Mouse (Mus musculus) MEL (cell line): ENCODE data around the gene Rad51. TPM values are rescaled to one million over a fixed set of nuclear protein-coding genes. Genes with fewer than 3 reads are reported as not detected.

ENCODE experiments used
- DNase-seq: peaks from one replicate; pipeline ENCODE4 v3.0.0; 2011; ENCODE audit warnings: low read depth, low spot score
- H3K27ac ChIP-seq: 2 replicates; pipeline ENCODE4 v1.5.1; 2012; ENCODE audit warnings: low read depth, mild to moderate bottlenecking, control low read depth, low read length, moderate library complexity; ENCODE audit not compliant: control insufficient read depth
- H3K27me3 ChIP-seq, 2 experiments: fragments of 150-350 bp in 1 of 2; sonication (generic) in 1 of 2; 2 replicates each; pipeline ENCODE4 v1.6.1; 2012; ENCODE audit warnings: low read length in 2 of 2, mild to moderate bottlenecking in 2 of 2, improper control_type of control experiment in 1 of 2, moderate library complexity in 1 of 2; ENCODE audit not compliant: insufficient read depth in 2 of 2, control insufficient read depth in 1 of 2
- H3K36me3 ChIP-seq, 2 experiments: 2 replicates each; pipeline ENCODE4 v1.6.1; 2012 to 2014; ENCODE audit warnings: low read length in 2 of 2, improper control_type of control experiment in 1 of 2, inconsistent platforms in 1 of 2, mild to moderate bottlenecking in 1 of 2; ENCODE audit not compliant: insufficient read depth in 2 of 2, control insufficient read depth in 1 of 2
- H3K4me1 ChIP-seq, 2 experiments: fragments of 150-350 bp in 1 of 2; sonication (generic) in 1 of 2; 2 replicates each; pipeline ENCODE4 v1.6.1; 2012; ENCODE audit warnings: low read length in 2 of 2, improper control_type of control experiment in 1 of 2, mild to moderate bottlenecking in 1 of 2; ENCODE audit not compliant: insufficient read depth in 2 of 2, control insufficient read depth in 1 of 2
- H3K4me3 ChIP-seq, 2 experiments: fragments of 150-350 bp in 1 of 2; sonication (generic) in 1 of 2; 2 replicates each; pipeline ENCODE4 v1.5.1; 2012; ENCODE audit warnings: low read depth in 2 of 2, low read length in 2 of 2, mild to moderate bottlenecking in 2 of 2, moderate library complexity in 2 of 2, control low read depth in 1 of 2, improper control_type of control experiment in 1 of 2; ENCODE audit not compliant: control insufficient read depth in 1 of 2, insufficient read depth in 1 of 2
- H3K79me2 ChIP-seq: 2 replicates; pipeline ENCODE4 v1.6.1; 2012; ENCODE audit warnings: mild to moderate bottlenecking, low read length, moderate library complexity; ENCODE audit not compliant: control insufficient read depth, poor library complexity, insufficient read depth
- H3K9ac ChIP-seq: 2 replicates; pipeline ENCODE4 v1.6.1; 2012; ENCODE audit warnings: low read depth, mild to moderate bottlenecking, control low read depth, low read length, moderate library complexity; ENCODE audit not compliant: control insufficient read depth, poor library complexity, severe bottlenecking
- H3K9me3 ChIP-seq: fragments of 150-350 bp; sonication (generic); replicated peaks from 2 replicates; pipeline ENCODE4 v1.6.1; 2012; ENCODE audit warnings: mild to moderate bottlenecking, low read length, improper control_type of control experiment, moderate library complexity; ENCODE audit not compliant: insufficient read depth
- BHLHE40 ChIP-seq: IDR thresholded peaks from 2 replicates; pipeline ENCODE4 v1.6.1; 2012; ENCODE audit warnings: low read depth, mild to moderate bottlenecking, inconsistent platforms, low read length, improper control_type of control experiment, borderline replicate concordance
- CHD1 ChIP-seq: IDR thresholded peaks from 2 replicates; pipeline ENCODE4 v1.6.1; 2012; ENCODE audit warnings: low read depth, mild to moderate bottlenecking, inconsistent platforms, low read length, improper control_type of control experiment
- CHD2 ChIP-seq: IDR thresholded peaks from 2 replicates; pipeline ENCODE4 v1.6.1; 2011; ENCODE audit warnings: low read length, improper control_type of control experiment
- CTCF ChIP-seq, 3 experiments: IDR thresholded peaks in 2 of 3; conservative IDR thresholded peaks in 1 of 3; 2 replicates each; pipeline ENCODE4 v1.5.1; 2011 to 2012; ENCODE audit warnings: low read length in 3 of 3, low read depth in 2 of 3, mild to moderate bottlenecking in 2 of 3, improper control_type of control experiment in 1 of 3, inconsistent platforms in 1 of 3, mixed read lengths in 1 of 3, moderate library complexity in 1 of 3; ENCODE audit not compliant: control insufficient read depth in 1 of 3, insufficient read depth in 1 of 3, poor library complexity in 1 of 3, severe bottlenecking in 1 of 3
- E2F4 ChIP-seq: IDR thresholded peaks from 2 replicates; pipeline ENCODE4 v1.6.1; 2011; ENCODE audit warnings: low read depth, low read length, improper control_type of control experiment, borderline replicate concordance
- ETS1 ChIP-seq: IDR thresholded peaks from 2 replicates; pipeline ENCODE4 v1.6.1; 2012; ENCODE audit warnings: low read depth, mild to moderate bottlenecking, inconsistent platforms, low read length, improper control_type of control experiment, moderate library complexity
- HCFC1 ChIP-seq: IDR thresholded peaks from 2 replicates; pipeline ENCODE4 v1.6.1; 2012; ENCODE audit warnings: low read depth, mild to moderate bottlenecking, inconsistent platforms, low read length, improper control_type of control experiment, moderate library complexity
- MXI1 ChIP-seq: IDR thresholded peaks from 2 replicates; pipeline ENCODE4 v1.6.1; 2011; ENCODE audit warnings: mild to moderate bottlenecking, low read depth, low read length, improper control_type of control experiment
- MYB ChIP-seq: IDR thresholded peaks from 2 replicates; pipeline ENCODE4 v1.6.1; 2011; ENCODE audit warnings: mild to moderate bottlenecking, low read depth, low read length, improper control_type of control experiment
- MYC ChIP-seq: IDR thresholded peaks from 2 replicates; pipeline ENCODE4 v1.6.1; 2011; ENCODE audit warnings: low read depth, mild to moderate bottlenecking, low read length, improper control_type of control experiment, moderate library complexity
- NRF1 ChIP-seq: IDR thresholded peaks from 2 replicates; pipeline ENCODE4 v1.6.1; 2014; ENCODE audit warnings: low read depth, mild to moderate bottlenecking, inconsistent platforms, low read length, improper control_type of control experiment, moderate library complexity; ENCODE audit not compliant: poor library complexity, insufficient read depth, severe bottlenecking
- POLR2A ChIP-seq, 2 experiments: IDR thresholded peaks; 2 replicates each; pipeline ENCODE4 v1.6.1; 2011 to 2012; ENCODE audit warnings: low read length in 2 of 2, mild to moderate bottlenecking in 2 of 2, control low read depth in 1 of 2, improper control_type of control experiment in 1 of 2, low read depth in 1 of 2, moderate library complexity in 1 of 2; ENCODE audit not compliant: control insufficient read depth in 1 of 2, insufficient read depth in 1 of 2, poor library complexity in 1 of 2
- POLR2AphosphoS2 ChIP-seq: IDR thresholded peaks from 2 replicates; pipeline ENCODE4 v1.6.1; 2011; ENCODE audit warnings: low read length, improper control_type of control experiment
- POLR2AphosphoS5 ChIP-seq: IDR thresholded peaks from 2 replicates; pipeline ENCODE4 v1.6.1; 2012; ENCODE audit warnings: low read depth, borderline replicate concordance, mild to moderate bottlenecking, inconsistent platforms, low read length, moderate library complexity, mixed read lengths
- RAD21 ChIP-seq: IDR thresholded peaks from 2 replicates; pipeline ENCODE4 v1.6.1; 2011; ENCODE audit warnings: mild to moderate bottlenecking, low read depth, low read length, improper control_type of control experiment
- SIN3A ChIP-seq: IDR thresholded peaks from 2 replicates; pipeline ENCODE4 v1.6.1; 2012; ENCODE audit warnings: low read length, improper control_type of control experiment, inconsistent platforms
- TAL1 ChIP-seq: IDR thresholded peaks from 2 replicates; pipeline ENCODE4 v1.6.1; 2012; ENCODE audit warnings: mild to moderate bottlenecking, inconsistent platforms, low read length, moderate library complexity, mixed read lengths
- USF1 ChIP-seq: IDR thresholded peaks from 2 replicates; pipeline ENCODE4 v1.6.1; 2014; ENCODE audit warnings: low read depth, mild to moderate bottlenecking, inconsistent platforms, low read length, improper control_type of control experiment, moderate library complexity
- USF2 ChIP-seq, 2 experiments: IDR thresholded peaks; 2 replicates each; pipeline ENCODE4 v1.6.1; 2011 to 2012; ENCODE audit warnings: improper control_type of control experiment in 2 of 2, low read length in 2 of 2, borderline replicate concordance in 1 of 2, inconsistent platforms in 1 of 2, low read depth in 1 of 2, mild to moderate bottlenecking in 1 of 2; ENCODE audit not compliant: insufficient read depth in 1 of 2
- ZNF384 ChIP-seq: IDR thresholded peaks from 2 replicates; pipeline ENCODE4 v1.6.1; 2012; ENCODE audit warnings: low read depth, mild to moderate bottlenecking, inconsistent platforms, low read length, improper control_type of control experiment
- polyA plus RNA-seq, 2 experiments: library from polyadenylated mRNA; stranded (reverse) in 1 of 2; unstranded in 1 of 2; fragments of >175 nt in 1 of 2; fragments of >200 nt in 1 of 2; gene quantifications; 2 replicates each; pipeline versions ENCODE4 v1.2.1 to v1.2.4; 2012; ENCODE audit warnings: low replicate concordance in 2 of 2, low read depth in 1 of 2; ENCODE audit not compliant: insufficient read length in 2 of 2, insufficient read depth in 1 of 2, missing spikeins in 1 of 2
- total RNA-seq: library from RNA; depleted of rRNA; stranded (reverse); fragments of 300-350 nt; gene quantifications from 2 replicates; pipeline ENCODE4 v1.2.3, GENCODE M21; 2012

Rad51 gene
- total and polyA plus RNA-seq, 3 experiments: 24.3 to 51.8 TPM; not detected in 1

DNA sequence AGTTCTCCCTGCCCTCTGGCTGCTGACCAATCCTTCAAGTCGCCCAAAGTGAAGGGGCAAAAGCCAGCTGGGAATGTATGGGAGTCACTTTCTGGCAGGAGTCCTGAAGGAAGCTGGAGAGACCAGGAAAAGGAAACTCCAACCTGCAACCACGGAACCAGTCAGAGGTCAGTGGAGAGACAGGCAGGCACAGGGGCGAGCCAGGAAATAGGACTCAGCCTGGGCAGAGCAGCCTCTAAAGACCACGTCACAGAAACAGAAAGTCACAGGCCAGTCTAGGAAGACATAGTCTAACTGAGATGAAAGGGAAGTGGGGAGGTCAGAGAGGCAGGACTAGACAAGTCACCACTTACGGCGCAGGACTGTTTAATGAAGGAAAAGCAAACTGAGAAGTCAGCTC lies 63.0 kb downstream of the Rad51 start:
- no peak overlapping the region for H3K27ac ChIP-seq
- no peak overlapping the region for H3K9ac ChIP-seq
- no peak for TF ChIP-seq NRF1
- no peak for TF ChIP-seq CHD1
- TF ChIP-seq USF2 (IDR thresholded peaks at IDR 0.05; ENCODE audit: borderline replicate concordance in 1 of 2, insufficient read depth in 1 of 2, low read depth in 1 of 2, low read length in 2 of 2): no peak
- no peak for TF ChIP-seq BHLHE40
- no peak for TF ChIP-seq RAD21
- no peak for TF ChIP-seq ETS1
- no peak for TF ChIP-seq E2F4
- TF ChIP-seq SIN3A: no peak
- no peak for TF ChIP-seq USF1
- no peak for TF ChIP-seq MYC
- TF ChIP-seq POLR2A (IDR thresholded peaks at IDR 0.05; ENCODE audit: control insufficient read depth in 1 of 2, insufficient read depth in 1 of 2, low read depth in 1 of 2, low read length in 2 of 2, poor library complexity in 1 of 2): no peak
- TF ChIP-seq CTCF (IDR thresholded peaks at IDR 0.05 in 2 of 3, conservative IDR thresholded peaks at IDR 0.05 in 1 of 3; ENCODE audit: control insufficient read depth in 1 of 3, insufficient read depth in 1 of 3, low read depth in 2 of 3, low read length in 3 of 3, poor library complexity in 1 of 3, severe bottlenecking in 1 of 3): no peak
- no peak for TF ChIP-seq TAL1
- TF ChIP-seq POLR2AphosphoS2: no peak
- TF ChIP-seq MYB: no peak
- no peak for TF ChIP-seq HCFC1
- no peak for TF ChIP-seq MXI1
- TF ChIP-seq ZNF384: no peak
- TF ChIP-seq POLR2AphosphoS5: no peak
- no peak for DNase-seq
- no peaks in the 10 kb centered on the region for H3K9me3 ChIP-seq
- no peak overlapping the region for H3K4me3 ChIP-seq
- no peaks in the 10 kb centered on the region for H3K27me3 ChIP-seq
- H3K36me3 ChIP-seq: peaks cover 0 to 11% of the 10 kb centered on the region in 2 experiments; a peak in 2 of 4 replicates
- no peaks in the 10 kb centered on the region for H3K79me2 ChIP-seq
- peaks cover 5 to 27% of the 10 kb centered on the region in 2 experiments; a peak in 3 of 4 replicates for H3K4me1 ChIP-seq

DNA sequence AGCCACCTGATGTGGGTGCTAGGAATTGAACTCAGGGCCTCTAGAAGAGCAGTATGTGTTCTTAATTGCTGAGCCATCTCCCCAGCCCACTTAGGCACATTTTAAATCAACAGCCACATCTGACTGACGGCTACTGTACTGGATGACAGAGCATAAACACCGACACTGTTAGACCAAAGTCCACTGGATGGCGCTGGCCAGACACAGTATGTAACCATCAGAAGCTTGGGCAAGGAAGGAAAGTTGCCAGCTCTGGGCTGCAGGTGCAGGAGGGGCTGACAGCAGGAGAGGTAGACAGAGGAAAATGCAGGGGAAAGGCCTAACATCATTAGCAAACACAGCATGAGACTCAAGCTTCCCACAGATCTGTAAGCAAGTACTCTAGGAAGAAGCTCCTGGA lies 64.2 kb downstream of the Rad51 start:
- no peak overlapping the region for H3K27ac ChIP-seq
- TF ChIP-seq NRF1 (no peak), CHD2 (no peak), ETS1 (no peak)
- TF ChIP-seq, all 39 proteins: peak for 0
- Histone ChIP-seq H3K9me3 (no peaks in the 10 kb centered on the region), H3K36me3 (peaks cover 0 to 11% of the 10 kb centered on the region in 2 experiments; a peak in 2 of 4 replicates), H3K4me3 (no peak overlapping the region), H3K9ac (no peak overlapping the region), H3K27me3 (no peaks in the 10 kb centered on the region), H3K4me1 (peaks cover 4 to 22% of the 10 kb centered on the region in 2 experiments; a peak in 3 of 4 replicates), H3K79me2 (no peaks in the 10 kb centered on the region)
- DNase-seq: no peak
